Mouse (Mus musculus) left cerebral cortex, postnatal 14 days (tissue): ENCODE measurements around the gene Acaca. TPM values are rescaled to one million over a fixed set of nuclear protein-coding genes. Genes with fewer than 3 reads are reported as not detected.

Source experiments
- DNase-seq, 2 experiments: peaks; one replicate each; pipeline ENCODE4 v3.0.0; 2021 to 2022; ENCODE audit warnings: low spot score in 2 of 2, mixed read lengths in 1 of 2
- intact Hi-C: fragments of 180-260 bp; cut with DNase I; formaldehyde crosslinking; loops from one replicate; pipeline ENCODE4 v1.15.1; 2025
- long read RNA-seq, 2 experiments: library from polyadenylated mRNA; stranded (forward); transcript quantifications; one replicate each; pipeline ENCODE4 v2.0.0; 2021
- total RNA-seq, 2 experiments: library from RNA; stranded (reverse); gene quantifications; 2 replicates each; pipeline ENCODE4 v1.2.3; 2021

The Acaca gene
- total RNA-seq, result 10 to 100 TPM; 75.7 to 81.2 TPM
- long read RNA-seq, experiment 1, partial matches to known transcripts, result 7 of 29 reads
- long read RNA-seq, experiment 1, other reads (novel, unspliced or antisense), result 21 of 29 reads
- long read RNA-seq, experiment 2, partial matches to known transcripts, result 13 of 14 reads
- long read RNA-seq, experiment 2, other reads (novel, unspliced or antisense), result 1 of 14 reads

DNA sequence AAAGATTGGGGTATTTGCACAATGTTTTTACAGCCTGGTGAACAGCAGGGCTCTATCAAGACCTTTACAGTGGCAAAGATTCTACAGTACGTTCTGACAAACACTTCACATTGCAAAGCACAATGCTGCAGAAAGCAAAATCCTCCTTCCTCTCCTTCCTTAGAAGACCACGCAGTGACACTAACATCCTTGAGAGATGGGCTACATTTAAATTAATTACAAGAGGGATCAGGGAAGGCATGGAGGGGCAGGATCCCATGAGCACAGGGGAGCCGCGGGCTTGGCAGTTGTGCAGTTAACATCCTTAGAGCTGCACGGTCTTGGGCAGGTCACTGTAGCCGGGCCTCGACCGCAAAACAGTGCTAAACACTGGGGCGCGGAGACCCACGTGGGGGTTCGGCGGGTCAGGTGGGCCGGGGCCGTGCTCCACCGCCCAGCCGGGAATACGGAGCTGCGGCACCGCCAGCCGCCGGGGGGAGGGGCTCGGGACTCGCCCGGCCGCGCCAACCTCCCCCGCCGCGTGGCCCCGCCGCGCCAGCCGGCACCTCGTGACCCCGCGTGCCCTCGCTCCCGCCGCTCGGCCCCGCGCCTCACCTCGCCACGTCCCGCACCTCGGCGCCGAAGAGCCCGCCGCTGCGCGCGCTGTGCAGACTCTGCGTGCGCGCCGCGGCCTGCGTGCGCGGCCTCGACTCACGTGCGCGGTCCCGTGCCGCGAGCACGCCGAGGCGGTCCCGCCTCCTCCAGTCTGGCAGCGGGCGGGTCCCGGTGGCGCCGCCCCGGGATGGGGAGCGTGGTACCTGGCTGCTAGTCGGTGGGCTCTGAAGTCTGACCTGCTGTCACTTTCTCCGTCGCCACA, at the start of gene Acaca, which contains the start of gene Tada2a:
Gene Acaca, plus strand, starts transcription at position 730 of the 856 bp plus-strand sequence.
Gene Tada2a, minus strand, starts transcription at position 658 of the 856 bp plus-strand sequence.
- intact Hi-C loops, result loop anchor here (5.0 kb wide), 1 partner anchor 48 kb away; no protein-coding TSS in a partner anchor
- peak; percentile 75 to 76 for DNase-seq

DNA sequence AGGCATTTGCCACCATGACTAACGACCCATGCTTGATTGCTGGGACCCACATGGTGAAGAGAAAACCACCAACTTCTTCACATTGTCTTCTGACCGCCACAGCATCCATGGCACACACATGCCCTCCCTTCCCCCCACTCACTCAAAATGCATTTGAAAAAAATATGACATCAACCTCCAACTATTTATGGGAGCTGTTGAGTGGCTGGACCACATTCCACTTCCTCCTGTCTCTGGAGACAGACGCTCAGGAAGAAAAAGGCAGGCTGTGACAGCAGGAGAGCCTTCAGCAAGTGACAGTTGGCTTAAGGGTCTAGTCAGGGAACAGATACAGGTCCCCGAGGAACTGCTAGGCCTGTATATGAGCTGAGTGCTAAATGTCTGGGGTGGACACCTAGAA, 49.6 kb upstream of the Acaca start:
- intact Hi-C loops, result no loop called here

DNA sequence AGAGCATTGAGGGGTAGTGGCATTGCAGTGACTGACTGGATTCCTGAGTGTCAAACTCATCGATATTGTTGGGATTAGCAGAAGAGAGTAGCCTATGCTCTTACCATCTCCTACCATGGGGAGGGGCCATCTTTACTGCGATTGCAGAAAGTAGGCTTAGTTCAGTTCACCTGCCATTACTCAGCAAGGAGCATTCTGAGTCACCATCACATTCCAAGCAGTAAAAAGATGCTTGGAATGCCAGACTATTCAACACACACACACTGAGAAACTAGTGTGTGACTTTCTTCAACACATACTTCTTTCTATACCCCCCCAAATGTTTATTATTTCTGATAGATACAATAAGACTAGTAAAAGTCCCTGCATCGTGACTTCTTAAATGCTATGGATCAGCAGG, 49.1 kb upstream of the Acaca start:
- intact Hi-C loops, result no loop called here
- DNase-seq, result no peak

More for the DNA sequence above, 49.6 kb upstream of the Acaca start:
- DNase-seq, result no peak

DNA sequence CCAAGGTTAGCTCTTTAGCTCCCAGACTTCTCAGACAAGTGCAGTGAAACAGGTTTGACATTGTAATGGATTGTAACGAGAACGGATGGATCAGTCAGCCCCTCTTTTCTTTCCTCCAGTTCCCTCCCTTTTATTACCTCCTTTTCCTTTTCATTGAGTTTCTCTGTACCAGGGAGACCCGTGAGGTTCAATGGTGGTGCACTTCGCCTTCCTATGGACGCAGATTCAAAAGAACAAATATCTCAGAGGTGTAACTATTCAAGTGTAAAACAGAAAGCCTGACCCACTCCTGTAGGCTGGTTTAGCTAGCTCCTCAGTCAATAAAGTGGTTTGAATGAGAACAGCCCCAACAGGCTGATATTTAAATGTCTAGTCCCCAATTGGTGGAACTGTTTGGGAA, 47.6 kb upstream of the Acaca start:
- DNase-seq, result no peak
- intact Hi-C loops, result no loop called here

DNA sequence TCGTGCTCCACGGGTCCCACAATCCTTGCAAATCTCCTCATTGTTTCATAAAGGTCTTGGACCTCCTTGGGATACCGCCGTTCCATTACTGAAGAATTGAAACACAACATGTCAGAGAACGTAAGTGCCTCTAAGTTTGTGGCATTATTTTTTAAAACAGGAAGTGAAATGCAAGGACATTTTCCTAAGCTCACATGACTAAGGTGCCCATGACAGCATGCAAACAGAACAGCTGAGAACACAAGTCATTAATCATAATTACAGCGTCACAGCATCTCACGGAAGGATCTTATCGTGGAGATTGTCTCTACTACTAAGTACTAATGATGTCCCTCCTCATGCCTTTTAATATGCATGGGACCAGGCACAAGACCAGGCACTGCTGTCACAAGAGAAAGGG, 38.9 kb upstream of the Acaca start:
- intact Hi-C loops, result no loop called here
- no peak for DNase-seq

DNA sequence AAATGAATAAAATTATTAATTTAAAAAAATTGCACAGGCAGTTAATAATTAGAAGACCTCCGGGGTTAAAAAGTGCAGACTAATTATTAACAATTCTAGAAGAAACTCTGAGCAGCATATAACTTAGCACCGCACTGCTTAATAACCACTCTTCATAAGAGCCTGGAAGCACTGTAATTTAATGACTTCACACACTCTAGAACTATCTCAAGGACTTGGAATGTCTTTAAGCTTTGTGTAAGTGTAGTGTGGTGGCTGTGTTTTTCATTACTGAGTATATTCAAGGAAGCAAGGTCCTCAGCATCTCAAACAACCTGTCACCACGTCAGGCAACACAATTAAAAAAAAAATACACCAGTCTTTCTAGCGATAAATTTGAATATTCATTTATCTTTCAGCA, 34.4 kb upstream of the Acaca start:
- intact Hi-C loops, result no loop called here
- no peak for DNase-seq

DNA sequence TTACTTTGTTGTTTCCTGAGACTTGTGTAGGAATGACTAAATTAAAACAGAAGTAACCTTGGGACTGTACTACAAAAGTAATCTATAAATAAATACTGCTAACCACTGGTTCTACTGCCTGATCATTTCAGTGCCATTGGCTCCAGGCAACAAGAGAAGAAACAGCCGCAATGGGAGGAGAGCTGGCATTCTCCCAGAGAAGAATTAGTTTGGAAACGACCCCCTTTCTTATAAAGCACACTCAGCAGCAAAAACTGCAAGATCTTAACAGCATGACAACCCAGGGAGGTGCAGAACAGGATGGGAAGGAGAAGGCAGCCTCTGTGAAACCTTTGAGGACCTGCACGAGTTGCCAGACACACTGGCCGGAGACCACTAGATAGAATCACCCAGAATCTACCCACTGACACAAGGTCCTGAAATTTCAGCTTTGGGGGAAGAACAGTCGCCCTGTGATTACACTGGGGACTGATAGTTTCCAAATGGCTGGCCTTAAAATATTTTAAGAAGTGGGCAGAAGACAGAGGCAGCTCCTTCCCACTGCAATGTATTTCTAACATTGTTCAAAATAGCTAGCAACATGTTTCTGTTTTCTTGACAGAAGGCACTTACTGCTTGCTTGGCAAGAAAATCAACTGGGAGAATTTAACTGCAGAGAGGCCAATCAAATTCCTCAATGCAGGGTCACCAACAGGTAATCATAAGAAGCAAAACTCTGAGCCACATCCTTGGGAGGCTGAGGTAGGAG, 32.0 kb upstream of the Acaca start:
- peak; percentile 30 to 60 for DNase-seq
- intact Hi-C loops, result no loop called here

DNA sequence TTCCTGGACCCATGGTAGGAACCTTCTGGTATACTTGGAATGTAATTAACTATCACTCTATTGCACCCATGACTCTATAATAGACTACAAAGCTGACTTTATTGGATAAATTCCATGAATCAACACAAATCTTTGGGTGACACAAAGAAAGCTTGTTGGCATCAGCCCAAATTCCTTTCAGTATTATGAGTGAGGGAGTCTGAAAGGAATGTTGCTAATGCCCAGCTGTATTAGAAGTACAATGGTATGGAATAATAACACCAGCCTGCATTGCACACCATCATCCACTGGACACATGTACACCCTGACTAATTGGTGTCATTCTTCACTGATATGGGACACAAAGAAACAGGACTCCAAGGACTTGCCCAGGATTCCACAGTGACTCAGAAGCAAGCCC, 28.3 kb upstream of the Acaca start:
- no peak for DNase-seq
- intact Hi-C loops, result no loop called here

DNA sequence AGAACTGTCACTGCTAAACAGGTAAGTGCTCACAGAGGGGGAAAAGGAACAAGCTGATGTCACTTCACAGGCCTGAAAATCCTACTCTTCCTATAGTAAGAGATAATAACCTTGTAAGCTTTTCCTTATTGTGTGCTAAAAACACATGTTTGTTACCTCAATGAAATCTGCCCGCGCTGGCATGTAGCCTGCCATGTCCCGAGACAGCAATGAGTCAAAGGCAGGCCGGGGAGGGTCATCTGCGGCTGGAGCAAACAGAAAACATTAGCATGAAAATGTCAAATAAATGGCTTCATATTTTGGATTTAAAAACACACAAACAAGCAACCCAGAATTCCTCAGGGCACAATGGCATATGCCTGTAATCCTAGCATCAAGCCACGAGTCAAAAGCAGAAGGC, 25.4 kb upstream of the Acaca start:
- no peak for DNase-seq
- intact Hi-C loops, result no loop called here

DNA sequence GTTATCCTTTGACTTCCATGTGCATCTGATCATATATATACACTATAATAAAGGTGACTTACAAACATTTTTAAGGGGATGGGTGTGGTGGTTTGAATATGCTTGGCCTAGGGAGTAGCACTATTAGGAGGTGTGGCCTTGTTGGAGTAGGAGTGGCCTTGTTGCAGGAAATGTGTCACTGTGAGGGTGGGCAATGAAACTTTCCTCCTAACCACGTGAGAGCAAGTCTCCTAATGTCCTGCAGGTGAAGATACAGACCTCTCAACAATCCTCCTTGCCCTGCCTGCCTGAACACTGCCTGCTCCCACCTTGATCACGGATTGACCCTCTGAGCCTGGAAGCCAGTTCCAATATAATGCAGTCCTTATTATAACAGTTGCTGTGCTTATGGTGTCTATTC, 22.3 kb upstream of the Acaca start:
- DNase-seq, result no peak
- intact Hi-C loops, result no loop called here

DNA sequence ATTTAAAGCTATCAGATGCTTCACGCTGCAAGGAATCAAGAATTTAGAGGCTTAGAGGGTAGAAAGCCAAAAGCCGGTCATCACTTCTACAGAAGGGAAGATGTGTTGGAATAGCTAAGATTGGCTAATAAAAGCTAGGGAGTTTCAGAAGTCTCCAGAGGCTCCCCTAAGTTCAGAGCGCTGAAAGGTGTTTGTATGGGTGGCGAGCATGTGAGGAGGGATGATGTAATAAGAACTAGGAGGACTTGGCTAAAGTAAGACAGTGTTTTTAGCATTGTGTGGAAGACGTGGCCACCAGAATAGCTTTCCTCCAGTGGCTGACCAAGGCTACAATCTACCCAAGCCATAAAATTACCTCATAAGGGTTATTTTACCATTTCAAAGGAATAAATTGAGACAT, 15.8 kb upstream of the Acaca start:
- no peak for DNase-seq
- intact Hi-C loops, result no loop called here

DNA sequence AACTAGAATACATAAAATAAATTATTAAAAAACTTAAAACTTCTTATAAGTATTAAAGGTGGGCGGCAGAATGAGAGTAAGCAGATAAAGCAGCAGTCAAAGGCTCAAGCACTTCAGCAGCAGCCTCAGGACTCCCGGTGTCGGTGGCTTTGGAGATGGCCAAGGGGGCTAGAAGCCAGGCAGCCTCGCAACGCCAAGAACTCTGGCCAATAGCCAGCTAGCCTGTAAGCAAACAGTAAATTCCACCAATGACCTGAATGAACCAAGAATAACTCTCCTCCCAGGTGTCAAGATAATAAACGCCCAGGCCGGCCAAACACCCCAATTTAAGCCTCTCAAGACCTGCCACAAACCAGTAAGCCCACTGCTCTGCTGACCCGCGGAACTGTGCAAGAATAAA, 13.8 kb upstream of the Acaca start:
- no peak for DNase-seq
- intact Hi-C loops, result no loop called here

DNA sequence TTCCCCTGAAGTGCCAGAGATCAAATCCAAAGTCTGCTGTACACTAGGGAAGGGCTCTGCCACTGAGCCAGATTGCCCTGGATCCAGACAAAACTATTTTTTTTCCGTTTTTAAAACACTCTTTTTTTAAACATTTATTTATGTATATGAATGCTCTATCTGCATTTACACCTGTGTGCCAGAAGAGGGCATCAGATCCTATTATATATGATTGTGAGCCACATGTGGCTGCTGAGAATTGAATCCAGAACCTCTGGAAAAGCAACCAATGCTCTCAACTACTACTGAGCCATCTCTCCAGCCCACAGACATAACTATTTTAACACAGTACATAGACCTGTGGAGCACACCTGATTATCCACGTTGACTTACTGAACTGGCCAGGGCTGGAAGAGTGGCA, 13.3 kb upstream of the Acaca start:
- no peak for DNase-seq
- intact Hi-C loops, result no loop called here

DNA sequence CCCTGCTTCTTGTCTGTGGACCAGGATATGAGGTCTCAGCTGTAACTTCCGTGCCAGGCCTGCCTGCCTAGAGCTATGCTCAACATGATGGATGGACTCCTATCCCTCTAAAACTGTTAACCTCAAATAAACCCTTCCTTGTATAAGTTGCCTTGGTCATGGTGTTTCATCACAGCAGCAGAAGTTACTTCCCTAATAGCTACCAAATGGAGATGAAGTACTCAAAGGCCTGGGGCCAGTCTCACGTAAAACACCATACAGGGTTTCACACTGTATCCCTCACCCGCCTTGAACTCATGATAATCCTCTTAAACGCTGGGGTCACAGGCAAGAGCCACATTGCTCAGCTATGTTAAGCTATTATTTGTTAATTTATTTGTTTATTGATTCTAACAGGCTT, 12.0 kb upstream of the Acaca start:
- DNase-seq, result no peak
- intact Hi-C loops, result no loop called here

DNA sequence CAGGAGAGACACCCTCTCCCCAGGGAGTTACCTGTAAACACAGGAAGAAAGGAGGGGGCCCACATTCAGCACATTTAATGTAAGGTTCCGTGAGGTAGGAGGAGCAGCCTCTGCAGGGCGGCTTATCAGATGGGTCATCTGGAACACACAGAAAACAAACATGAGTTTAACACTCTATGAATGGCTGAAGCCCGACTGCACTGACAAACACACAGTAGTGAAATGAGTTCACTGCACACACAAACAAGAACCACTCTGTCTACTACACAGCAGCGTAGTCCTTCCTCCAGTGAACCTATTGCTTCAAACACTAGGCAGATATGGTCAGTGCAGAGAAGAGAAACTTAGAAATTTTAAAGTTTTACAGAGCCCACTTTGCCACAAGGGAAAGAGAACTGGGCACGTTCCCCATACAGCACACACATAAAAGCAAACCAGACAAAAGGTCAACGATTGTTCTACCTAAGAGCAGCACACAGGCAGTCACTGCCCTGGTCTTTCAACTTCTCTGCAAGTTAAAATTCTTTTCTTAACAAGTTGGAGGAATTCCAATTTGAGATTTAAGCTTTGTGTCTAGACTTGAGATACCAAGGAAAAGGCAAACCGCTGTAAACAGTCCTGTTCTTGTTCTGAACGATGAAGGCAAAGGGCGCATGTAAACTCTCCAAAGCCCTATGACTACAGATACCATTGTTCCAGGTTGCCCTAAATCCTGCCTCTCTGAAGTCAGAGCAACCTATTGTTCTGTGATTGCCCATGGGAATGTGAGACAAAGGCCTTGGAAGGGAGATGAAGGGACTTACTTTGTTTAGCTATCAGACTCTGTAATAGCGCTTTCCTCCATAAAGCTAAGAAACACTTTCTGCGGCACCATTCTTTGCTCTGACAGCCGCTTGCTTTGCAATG, 8.2 kb upstream of the Acaca start:
- DNase-seq, result no peak
- intact Hi-C loops, result no loop called here

DNA sequence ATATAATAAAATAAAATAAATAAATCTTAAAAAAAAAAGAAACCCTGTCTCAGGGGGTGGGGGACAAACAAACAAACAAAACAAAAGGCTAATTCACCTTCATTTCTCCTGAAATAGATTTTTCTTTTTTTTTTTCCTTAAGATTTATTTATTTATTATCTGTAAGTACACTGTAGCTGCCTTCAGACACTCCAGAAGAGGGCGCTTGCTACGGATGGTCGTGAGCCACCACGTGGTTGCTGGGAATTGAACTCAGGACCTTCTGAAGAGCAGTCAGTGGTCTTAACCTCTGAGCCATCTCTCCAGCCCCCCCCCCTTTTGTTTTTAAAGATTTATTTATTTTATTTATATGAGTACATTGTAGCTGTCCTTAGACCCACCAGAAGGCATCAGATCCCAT, 1.5 kb upstream of the Acaca start:
- intact Hi-C loops, result loop anchor here (5.0 kb wide), 1 partner anchor 49 kb away; no protein-coding TSS in a partner anchor
- no peak for DNase-seq

DNA sequence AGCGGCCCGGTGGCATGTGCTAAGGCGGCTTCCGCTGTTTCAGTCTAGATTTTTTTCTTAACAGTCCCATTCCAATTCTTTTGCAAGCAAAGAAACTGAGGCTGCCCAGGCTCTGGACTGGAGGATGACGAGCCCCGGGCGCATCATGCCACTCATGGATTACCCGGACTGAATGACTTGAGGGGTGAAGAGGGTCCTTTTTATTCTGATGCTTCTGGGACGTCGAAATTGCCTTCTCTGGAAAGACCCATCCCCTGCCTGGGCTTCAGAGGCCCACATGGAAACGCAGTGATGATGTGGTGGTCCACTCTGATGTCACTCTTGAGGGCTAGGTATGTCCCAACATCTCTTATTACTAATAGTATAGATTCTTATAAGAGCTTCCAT, 320 bp downstream of the Acaca start:
- DNase-seq, result no peak
- intact Hi-C loops, result loop anchor here (5.0 kb wide), 1 partner anchor 48 kb away; no protein-coding TSS in a partner anchor

DNA sequence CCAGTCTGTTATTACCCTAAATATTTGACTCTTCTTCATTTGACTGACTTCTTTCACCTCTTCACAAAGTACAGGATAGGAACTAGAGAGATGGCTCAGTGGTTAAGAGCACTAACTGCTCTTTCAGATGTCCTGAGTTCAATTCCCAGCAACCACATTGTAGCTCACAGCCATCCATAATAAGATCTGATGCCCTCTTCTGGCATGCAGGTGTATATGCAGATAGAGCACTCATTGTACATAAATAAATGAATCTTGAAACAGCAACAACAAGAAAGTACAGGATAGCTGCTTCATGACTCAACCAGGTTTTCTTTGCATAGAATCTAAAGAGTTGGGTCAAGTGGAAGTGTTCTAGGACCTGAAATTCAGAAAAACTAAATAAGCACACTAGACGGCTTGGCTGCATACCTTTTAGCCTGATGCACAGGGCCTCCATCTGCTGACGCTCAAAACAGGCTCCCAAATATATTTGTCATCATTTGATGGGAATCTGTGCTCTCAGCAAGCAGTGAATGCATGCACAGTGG, 4.9 kb downstream of the Acaca start:
- DNase-seq, result no peak
- intact Hi-C loops, result no loop called here

DNA sequence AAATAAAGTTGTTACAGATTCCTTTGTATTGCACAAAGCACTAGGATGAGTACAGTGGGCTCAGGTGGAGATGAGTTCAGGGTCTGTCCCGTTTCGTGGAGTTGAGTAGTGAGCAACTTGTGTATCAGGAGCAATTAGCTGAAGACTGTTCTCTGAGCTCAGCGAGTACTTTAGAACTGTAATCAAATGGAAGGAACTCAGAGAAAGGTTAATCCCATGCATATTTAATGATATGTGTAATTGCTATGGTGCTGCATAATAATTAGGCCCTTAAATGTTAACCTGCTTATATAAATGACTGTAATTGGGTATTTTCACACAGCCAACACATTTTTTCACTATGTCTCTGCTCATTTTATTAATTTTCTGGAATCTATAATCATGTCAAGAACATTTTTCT, 7.0 kb downstream of the Acaca start:
- DNase-seq, result no peak
- intact Hi-C loops, result no loop called here
